In the genomic region with DNA sequence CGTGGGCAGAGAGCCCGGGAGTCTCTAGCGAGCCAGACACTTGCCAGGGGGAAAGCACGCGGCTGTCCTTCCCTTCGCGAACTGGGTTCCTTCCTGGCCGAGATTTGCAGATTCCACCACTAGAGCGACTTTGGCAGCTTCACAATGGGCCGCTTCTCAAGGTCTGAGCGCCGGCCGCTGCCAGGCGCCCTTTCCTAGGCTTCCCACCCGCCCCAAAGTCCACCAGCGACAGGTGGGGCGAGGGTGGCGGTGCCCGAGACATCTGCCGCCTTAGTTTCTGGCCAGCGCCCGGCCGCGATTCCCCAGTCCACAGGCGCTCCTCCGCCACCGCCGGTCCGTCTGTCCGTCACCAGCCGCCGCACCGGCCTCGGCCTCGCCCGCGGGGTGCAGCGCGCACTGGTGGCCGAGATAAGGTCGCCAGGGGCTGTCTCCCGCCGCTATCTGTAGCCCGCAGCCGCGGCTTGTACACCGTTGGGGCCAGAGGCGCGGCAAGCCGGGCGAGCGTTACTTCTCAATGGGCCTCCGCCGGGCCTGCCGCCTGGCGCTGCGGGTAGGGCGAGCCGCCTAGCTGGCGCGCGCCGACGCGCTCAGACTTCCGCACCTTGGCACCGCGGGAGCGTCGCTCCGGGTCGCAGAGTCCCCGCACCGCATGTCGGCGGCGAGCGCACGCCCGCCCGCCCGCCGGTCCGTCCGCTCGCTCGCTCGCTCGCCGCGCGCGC, we compare ENCODE assay signal across 8 mouse cellular contexts. TPM values are rescaled to one million over a fixed set of nuclear protein-coding genes. Genes with fewer than 3 reads are reported as not detected.
DNase-seq lines count a peak whose midpoint lies in the region; ATAC-seq and TF ChIP-seq lines count a peak whose summit lies in the region.

No protein-coding gene starts in this region.

- no peaks in the 10 kb centered on the region for H3K4me1 ChIP-seq in embryonic facial prominence, embryonic 11.5 days (ENCODE audit: control insufficient read depth, insufficient read depth, low read length)
- peaks cover 16% of the 10 kb centered on the region; the same call in 1 of the 2 replicates for H3K4me1 ChIP-seq in kidney, adult 2 months (ENCODE audit: control insufficient read depth, insufficient read depth, low read length)
- 0 out of 2 replicates have a peak, but pooled peaks cover 4% of the 10 kb centered on the region for H3K4me1 ChIP-seq in limb, embryonic 15.5 days
- peaks cover 24% of the 10 kb centered on the region for H3K4me1 ChIP-seq in midbrain, postnatal 0 days (ENCODE audit: insufficient read depth, low read length)

- H3K4me2 ChIP-seq in embryonic facial prominence, embryonic 11.5 days (ENCODE audit: low read depth, low read length): peak overlapping the region; percentile 90
- peak overlapping the region; percentile 88 for H3K4me2 ChIP-seq in limb, embryonic 15.5 days
- peak overlapping the region; percentile 70 for H3K4me2 ChIP-seq in midbrain, postnatal 0 days (ENCODE audit: low read depth, low read length, poor library complexity, severe bottlenecking)

- DNase-seq in 3T3-L1 (ENCODE audit: low read depth, low spot score): peak; percentile 84
- peak; percentile 83 for DNase-seq in adrenal gland, postnatal 14 days
- DNase-seq in embryonic facial prominence, embryonic 11.5 days (ENCODE audit: low spot score): peak; percentile 66
- DNase-seq in heart, adult 18-20 months: peak; percentile 77 to 80
- DNase-seq in kidney, adult 2 months: peak; percentile 87
- DNase-seq in midbrain, postnatal 0 days (ENCODE audit: low spot score): peak; percentile 88
- peak; percentile 89 to 92 for DNase-seq in spleen, postnatal 4 days (ENCODE audit: low spot score in 2 of 2)

- H3K9ac ChIP-seq in embryonic facial prominence, embryonic 11.5 days (replicated peaks; ENCODE audit: low read length): peak overlapping the region; percentile 83
- H3K9ac ChIP-seq in limb, embryonic 15.5 days: peak overlapping the region; percentile 73
- peak overlapping the region; percentile 83 for H3K9ac ChIP-seq in midbrain, postnatal 0 days (replicated peaks; ENCODE audit: low read length, poor library complexity, severe bottlenecking)

- peak; percentile 42 for TF ChIP-seq CTCF in kidney, adult 2 months (conservative IDR thresholded peaks at IDR 0.05; ENCODE audit: insufficient read depth, insufficient read length, low read depth, low read length)
- TF ChIP-seq CTCF in midbrain, postnatal 0 days (IDR thresholded peaks at IDR 0.05): peak; percentile 51

- no peaks in the 10 kb centered on the region for H3K36me3 ChIP-seq in embryonic facial prominence, embryonic 11.5 days (replicated peaks; ENCODE audit: control insufficient read depth, insufficient read depth, low read depth, low read length)
- no peaks in the 10 kb centered on the region for H3K36me3 ChIP-seq in kidney, adult 2 months (ENCODE audit: control insufficient read depth, insufficient read depth, low read length)
- H3K36me3 ChIP-seq in limb, embryonic 15.5 days: no peaks in the 10 kb centered on the region
- H3K36me3 ChIP-seq in midbrain, postnatal 0 days (ENCODE audit: insufficient read depth, low read length): no peaks in the 10 kb centered on the region

- H3K27ac ChIP-seq in embryonic facial prominence, embryonic 11.5 days (replicated peaks; ENCODE audit: low read depth, low read length): peak overlapping the region; percentile 75
- peak overlapping the region; percentile 87 for H3K27ac ChIP-seq in kidney, adult 2 months (ENCODE audit: insufficient read depth, low read depth, low read length)
- peak overlapping the region; percentile 87 for H3K27ac ChIP-seq in limb, embryonic 15.5 days
- H3K27ac ChIP-seq in midbrain, postnatal 0 days (ENCODE audit: low read depth, low read length): peak overlapping the region; percentile 98

- no peaks in the 10 kb centered on the region for H3K9me3 ChIP-seq in embryonic facial prominence, embryonic 11.5 days (replicated peaks; ENCODE audit: control insufficient read depth, low read length)
- H3K9me3 ChIP-seq in limb, embryonic 15.5 days: no peaks in the 10 kb centered on the region
- no peaks in the 10 kb centered on the region for H3K9me3 ChIP-seq in midbrain, postnatal 0 days (ENCODE audit: low read length)

- TF ChIP-seq POLR2A in kidney, adult 2 months (IDR thresholded peaks at IDR 0.05; ENCODE audit: low read depth, low read length): no peak

- under 1% methylated on average over 80 of the region's 93 CpGs for WGBS in embryonic facial prominence, embryonic 11.5 days
- under 1% methylated on average over 93 of the region's 93 CpGs for WGBS in kidney, adult 2 months
- under 1% methylated on average over 48 of the region's 93 CpGs for WGBS in limb, embryonic 15.5 days
- WGBS in midbrain, postnatal 0 days: 1% methylated on average over 48 of the region's 93 CpGs

- H3K4me3 ChIP-seq in embryonic facial prominence, embryonic 11.5 days (ENCODE audit: low read depth, low read length): peak overlapping the region; percentile 89
- peak overlapping the region; percentile 68 for H3K4me3 ChIP-seq in kidney, adult 2 months (ENCODE audit: insufficient read depth, low read depth, low read length)
- peak overlapping the region; percentile 84 for H3K4me3 ChIP-seq in limb, embryonic 15.5 days
- peak overlapping the region; percentile 95 for H3K4me3 ChIP-seq in midbrain, postnatal 0 days (ENCODE audit: low read depth, low read length)

- H3K27me3 ChIP-seq in embryonic facial prominence, embryonic 11.5 days (ENCODE audit: control insufficient read depth, insufficient read depth, low read length): no peaks in the 10 kb centered on the region
- H3K27me3 ChIP-seq in kidney, adult 2 months (replicated peaks; ENCODE audit: control insufficient read depth, insufficient read depth, low read length): no peaks in the 10 kb centered on the region
- H3K27me3 ChIP-seq in limb, embryonic 15.5 days: no peaks in the 10 kb centered on the region
- H3K27me3 ChIP-seq in midbrain, postnatal 0 days (ENCODE audit: insufficient read depth, low read length): no peaks in the 10 kb centered on the region

- peak; percentile 63 for ATAC-seq in embryonic facial prominence, embryonic 11.5 days (replicated peaks; ENCODE audit: insufficient number of reproducible peaks, low FRiP score, low TSS enrichment, low read depth)
- ATAC-seq in limb, embryonic 15.5 days (ENCODE audit: insufficient number of reproducible peaks, low FRiP score, low TSS enrichment, low read depth): peak; percentile 17; the same call in 1 of the 2 replicates
- ATAC-seq in midbrain, postnatal 0 days (ENCODE audit: low FRiP score): peak; percentile 45

RNA-seq across cellular contexts. Expression of a gene that starts 1.0 kb away (rescaled TPM):
- 16.3 and 18.0 TPM in 2 replicates for total RNA-seq in adrenal gland, postnatal 14 days (2021)
- 25.2 and 28.4 TPM in 2 replicates for polyA plus RNA-seq in embryonic facial prominence, embryonic 11.5 days (2014; fragmentation: Nextera tagmentation; extraction: Ambion mirVana)
- 1 to 10 TPM; 3.1 to 4.9 TPM for total RNA-seq in heart, adult 18-20 months (2021)
- polyA plus RNA-seq in kidney, adult 2 months (2012; rRNA removed): 21.2 and 22.8 TPM in 2 replicates
- 13.9 TPM in 2 replicates for polyA plus RNA-seq in limb, embryonic 15.5 days (2015; fragmentation: Nextera tagmentation; extraction: Ambion mirVana)
- 32.9 and 60.9 TPM in 2 replicates for total RNA-seq in midbrain, postnatal 0 days (2014; rRNA removed)
- polyA plus RNA-seq in midbrain, postnatal 0 days (2015; fragmentation: Nextera tagmentation; extraction: Ambion mirVana): 57.0 and 57.9 TPM in 2 replicates

Comparison
In these comparisons a context has a peak if more than half of its experiments do, and no peak if none do; other contexts are left out.
1. Peak in every context shown above with its lines: DNase-seq, ATAC-seq, H3K4me3 ChIP-seq and H3K27ac ChIP-seq.